Mouse (Mus musculus): Measurements from ENCODE around the gene Hao2.

DNA sequence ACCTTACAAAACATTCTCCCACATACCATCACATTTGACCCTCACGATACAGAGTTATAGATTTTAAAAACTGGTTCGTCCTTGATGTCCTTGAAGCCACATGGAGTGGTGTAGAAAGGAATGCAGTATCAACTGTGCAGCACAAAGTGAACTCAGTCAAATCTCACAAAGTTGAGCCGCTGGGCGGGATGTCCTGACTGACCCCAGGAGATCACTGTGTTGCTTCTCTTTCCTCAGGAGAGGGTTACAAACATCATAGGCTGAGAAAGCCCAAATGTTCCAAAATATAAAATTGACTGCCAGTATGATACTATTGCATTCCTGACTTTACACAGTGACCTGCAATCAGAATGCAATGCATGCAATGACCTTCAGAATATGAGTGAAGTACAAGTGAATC lies 2.6 kb downstream of the Hao2 start:
- TF ChIP-seq CTCF (IDR thresholded peaks at IDR 0.05; ENCODE audit: control insufficient read depth, insufficient read depth, low read length) (no peak), POLR2A (IDR thresholded peaks at IDR 0.05; ENCODE audit: borderline replicate concordance, control insufficient read depth, low read depth, low read length) (no peak)

Data from bone marrow, adult 2 months (tissue).